Mouse (Mus musculus) neural tube, embryonic 13.5 days (tissue): ENCODE data around the gene Clpsl2. TPM values are rescaled to one million over a fixed set of nuclear protein-coding genes. Genes with fewer than 3 reads are reported as not detected.

Experiments
- ATAC-seq: fragments of 200-750 bp; cut with Nextera tagmentation; 2 replicates; pipeline ENCODE4 v1.8.0; 2017; ENCODE audit warnings: low read depth, mild to moderate bottlenecking, moderate TSS enrichment, moderate library complexity
- H3K27ac ChIP-seq: fragments of 300-500 bp; sonication (generic); replicated peaks from 2 replicates; pipeline ENCODE4 v1.5.1; 2015; ENCODE audit warnings: moderate library complexity, mild to moderate bottlenecking, inconsistent platforms
- H3K27me3 ChIP-seq: fragments of 300-500 bp; sonication (generic); 2 replicates; pipeline ENCODE4 v1.6.1; 2015; ENCODE audit warnings: mild to moderate bottlenecking, inconsistent platforms
- H3K36me3 ChIP-seq: fragments of 300-500 bp; sonication (generic); 2 replicates; pipeline ENCODE4 v1.6.1; 2015; ENCODE audit warnings: mild to moderate bottlenecking, inconsistent platforms
- H3K4me1 ChIP-seq: fragments of 300-500 bp; sonication (generic); replicated peaks from 2 replicates; pipeline ENCODE4 v1.6.1; 2015; ENCODE audit warnings: inconsistent platforms
- H3K4me2 ChIP-seq: fragments of 300-500 bp; sonication (generic); 2 replicates; pipeline ENCODE4 v1.6.1; 2015; ENCODE audit warnings: inconsistent platforms, mild to moderate bottlenecking, moderate library complexity
- H3K4me3 ChIP-seq: fragments of 300-500 bp; sonication (generic); 2 replicates; pipeline ENCODE4 v1.5.1; 2015; ENCODE audit warnings: mild to moderate bottlenecking, inconsistent platforms
- H3K9ac ChIP-seq: fragments of 300-500 bp; sonication (generic); 2 replicates; pipeline ENCODE4 v1.6.1; 2015; ENCODE audit warnings: moderate library complexity, mild to moderate bottlenecking, inconsistent platforms
- H3K9me3 ChIP-seq: fragments of 300-500 bp; sonication (generic); 2 replicates; pipeline ENCODE4 v1.6.1; 2016; ENCODE audit warnings: inconsistent platforms
- WGBS: fragments of 180-500 bp; shearing (Covaris S2); methylation state at CpG from one replicate; pipeline ENCODE4 v1.1.7; 2015; 5-methylcytosine and 5-hydroxymethylcytosine counted together
- polyA plus RNA-seq: library from polyadenylated mRNA; unstranded; fragments of >200 nt; fragmentation: Nextera tagmentation; extraction: Ambion mirVana; gene quantifications from 2 replicates; pipeline ENCODE4 v1.2.1, GENCODE M21; 2015

Clpsl2 gene
- not detected in 2 replicates for polyA plus RNA-seq

DNA sequence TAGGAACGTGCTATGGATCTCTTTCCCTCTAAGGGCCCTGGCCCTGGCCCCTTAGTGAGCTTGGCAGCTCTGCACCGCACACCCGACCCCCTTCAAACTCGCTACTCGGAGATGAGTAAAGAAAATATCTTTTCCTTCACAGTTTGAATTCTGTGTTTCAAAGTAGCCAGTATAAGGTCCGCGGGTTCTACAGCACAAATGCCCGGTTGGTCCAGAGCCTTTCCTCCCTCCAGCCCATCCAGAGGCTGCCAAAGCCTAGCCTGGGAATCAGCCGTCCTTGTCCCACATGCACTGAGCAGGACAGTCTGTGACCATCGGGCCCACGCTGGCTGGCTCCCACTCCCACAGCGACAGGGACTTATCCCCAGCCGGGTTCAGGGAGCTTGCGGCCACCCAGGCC, at the start of gene Clpsl2:
Clpsl2 (plus strand) TSS at position 301 of the 400 bp plus-strand sequence.
- H3K4me3 ChIP-seq, result no peak within 1 kb of the TSS
- 79% methylated on average over 14 of the region's 14 CpGs for WGBS
- no peak within 1 kb of the TSS for H3K27ac ChIP-seq
- no peaks in the 10 kb centered on the region for H3K27me3 ChIP-seq
- H3K4me2 ChIP-seq, result no peak within 1 kb of the TSS
- no peak within 1 kb of the TSS for H3K9ac ChIP-seq
- H3K4me1 ChIP-seq, result peaks cover 9% of the 10 kb centered on the region; the same call in 1 of the 2 replicates
- no peaks in the 10 kb centered on the region for H3K9me3 ChIP-seq
- ATAC-seq, result no peak
- H3K36me3 ChIP-seq, result no peaks in the 10 kb centered on the region

DNA sequence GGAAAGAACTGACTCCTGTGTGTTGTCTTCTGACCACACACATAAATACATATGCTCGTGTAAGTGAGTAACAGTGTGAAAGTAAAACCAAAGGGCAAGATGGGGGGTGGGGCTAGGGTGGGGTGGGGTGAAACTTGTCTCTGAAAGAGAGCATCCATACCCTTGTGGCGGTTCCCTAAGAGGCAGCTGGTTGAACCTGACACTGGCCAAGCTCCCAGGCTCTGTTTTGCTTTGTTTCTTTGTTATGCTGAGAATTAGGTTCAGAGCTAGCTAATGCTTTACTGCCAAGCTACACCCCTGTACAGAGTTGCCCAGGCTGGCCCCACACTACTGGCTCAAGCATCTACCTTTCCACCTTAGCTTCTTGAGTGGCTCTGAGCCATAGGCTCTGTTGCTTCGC, 48.7 kb upstream of the Clpsl2 start:
- H3K27me3 ChIP-seq, result no peaks in the 10 kb centered on the region
- H3K4me3 ChIP-seq, result no peak overlapping the region
- H3K36me3 ChIP-seq, result no peaks in the 10 kb centered on the region
- H3K9me3 ChIP-seq, result 0 out of 2 replicates have a peak, but pooled peaks cover 9% of the 10 kb centered on the region
- H3K4me1 ChIP-seq, result no peaks in the 10 kb centered on the region
- WGBS, result 70% methylated on average over 3 of the region's 3 CpGs
- ATAC-seq, result no peak
- no peak overlapping the region for H3K27ac ChIP-seq
- no peak overlapping the region for H3K4me2 ChIP-seq
- no peak overlapping the region for H3K9ac ChIP-seq

DNA sequence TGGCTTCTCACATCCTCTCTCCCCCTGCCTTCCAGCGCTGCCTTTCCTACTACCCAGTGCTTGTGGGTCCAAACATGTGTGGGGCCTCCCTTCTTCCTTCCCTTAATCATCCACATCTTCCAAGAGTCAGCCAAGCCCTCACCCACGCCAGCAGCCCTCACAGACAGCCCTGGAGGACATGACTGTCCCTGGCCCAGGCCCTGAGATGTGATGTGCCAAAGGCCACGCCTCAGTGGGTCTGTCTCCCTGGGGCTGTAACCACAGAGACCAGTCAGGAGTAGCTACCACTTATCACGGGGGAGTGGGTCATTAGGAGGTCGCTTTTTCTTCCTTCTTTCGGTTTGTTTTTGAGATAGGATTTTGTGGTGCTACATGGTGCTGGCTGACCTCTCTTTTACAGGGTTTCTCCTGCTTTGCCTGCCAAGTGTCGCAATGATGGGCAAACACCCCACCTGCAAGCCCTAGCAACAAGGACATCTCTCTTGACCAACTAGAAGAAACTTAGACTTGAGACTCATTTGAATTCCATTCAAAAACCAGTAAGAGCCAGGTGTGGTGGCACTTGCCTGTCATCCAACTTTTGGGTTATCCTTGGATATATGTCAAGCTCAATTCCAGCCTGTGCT, 46.9 kb upstream of the Clpsl2 start:
- ATAC-seq, result no peak
- H3K4me3 ChIP-seq, result no peak overlapping the region
- H3K36me3 ChIP-seq, result no peaks in the 10 kb centered on the region
- WGBS, result 74% methylated on average over 7 of the region's 7 CpGs
- H3K27ac ChIP-seq, result no peak overlapping the region
- H3K4me1 ChIP-seq, result peaks cover 6% of the 10 kb centered on the region; the same call in 1 of the 2 replicates
- no peak overlapping the region for H3K4me2 ChIP-seq
- no peaks in the 10 kb centered on the region for H3K27me3 ChIP-seq
- 0 out of 2 replicates have a peak, but pooled peaks cover 2% of the 10 kb centered on the region for H3K9me3 ChIP-seq
- H3K9ac ChIP-seq, result no peak overlapping the region

DNA sequence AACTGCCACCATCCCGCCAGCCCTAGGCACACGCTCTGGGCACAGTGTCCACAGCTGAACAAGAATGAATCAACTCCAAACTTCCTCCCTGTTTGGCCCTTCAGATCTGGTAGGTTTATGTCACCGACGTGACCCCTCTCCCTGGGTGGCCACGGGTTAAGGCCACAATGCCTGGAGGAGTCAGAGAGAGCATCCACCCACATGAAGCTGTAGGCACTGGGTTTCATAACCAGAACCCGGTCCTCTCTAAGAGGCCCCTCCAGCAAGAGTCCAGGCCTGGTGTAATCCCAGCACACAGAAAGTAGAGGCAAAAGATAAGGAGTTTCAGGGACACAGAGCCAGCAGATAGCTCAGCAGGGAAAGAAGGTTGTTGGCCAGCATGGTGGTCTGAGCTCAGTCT, 45.0 kb upstream of the Clpsl2 start:
- Histone ChIP-seq H3K4me2 (no peak overlapping the region), H3K27me3 (no peaks in the 10 kb centered on the region), H3K9me3 (no peaks in the 10 kb centered on the region), H3K36me3 (no peaks in the 10 kb centered on the region), H3K27ac (no peak overlapping the region), H3K4me1 (peaks cover 9% of the 10 kb centered on the region; the same call in 1 of the 2 replicates), H3K9ac (no peak overlapping the region), H3K4me3 (no peak overlapping the region)
- no peak for ATAC-seq
- WGBS, result 78% methylated on average over 6 of the region's 6 CpGs

DNA sequence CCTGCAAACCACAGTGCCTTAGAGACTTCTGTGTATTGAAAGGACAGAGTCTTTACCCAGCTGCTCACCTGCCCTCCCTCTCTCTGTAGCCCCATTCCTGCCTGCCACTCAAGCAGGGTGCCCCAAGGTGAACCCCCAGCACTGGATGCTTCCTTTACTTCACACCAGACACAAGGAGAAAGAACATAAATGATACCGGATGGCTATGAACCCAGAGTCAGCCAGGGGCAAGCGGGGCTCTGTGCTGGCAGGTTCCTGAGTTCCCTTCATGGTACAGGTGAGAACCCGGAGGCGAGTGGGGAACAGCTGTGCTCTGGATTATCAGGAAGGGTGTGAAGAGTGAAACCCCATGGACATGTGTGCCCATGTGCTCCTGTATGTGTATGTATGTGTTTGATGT, 43.6 kb upstream of the Clpsl2 start:
- Histone ChIP-seq H3K27ac (no peak overlapping the region), H3K27me3 (no peaks in the 10 kb centered on the region), H3K36me3 (no peaks in the 10 kb centered on the region), H3K4me1 (peaks cover 14% of the 10 kb centered on the region), H3K9me3 (no peaks in the 10 kb centered on the region), H3K9ac (no peak overlapping the region), H3K4me3 (no peak overlapping the region), H3K4me2 (no peak overlapping the region)
- 95% methylated on average over 4 of the region's 4 CpGs for WGBS
- ATAC-seq, result no peak

DNA sequence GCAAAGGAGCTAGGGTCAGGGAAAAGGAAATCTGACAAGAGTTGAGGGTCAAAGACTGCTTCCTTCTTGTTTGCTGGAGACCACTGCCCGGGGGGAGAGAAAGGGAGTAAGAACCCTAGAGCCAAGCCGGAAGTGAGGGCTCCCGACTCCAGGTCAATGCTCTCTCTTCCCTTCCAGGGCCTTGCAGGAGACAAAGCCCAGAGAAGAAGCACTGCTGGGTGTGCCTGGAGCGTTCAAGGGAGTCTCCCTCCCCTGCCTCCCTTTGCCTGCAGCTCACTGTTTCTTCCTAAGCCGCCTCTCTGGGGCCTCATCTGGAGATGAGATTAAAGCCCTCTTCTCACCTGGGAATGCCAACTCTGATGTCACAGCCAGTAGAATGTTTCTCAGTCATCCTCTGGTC, 42.3 kb upstream of the Clpsl2 start:
- no peak overlapping the region for H3K27ac ChIP-seq
- H3K4me3 ChIP-seq, result no peak overlapping the region
- H3K4me2 ChIP-seq, result no peak overlapping the region
- peaks cover 24% of the 10 kb centered on the region for H3K4me1 ChIP-seq
- WGBS, result 32% methylated on average over 5 of the region's 5 CpGs
- peaks cover 5% of the 10 kb centered on the region; the same call in 1 of the 2 replicates for H3K27me3 ChIP-seq
- no peak overlapping the region for H3K9ac ChIP-seq
- no peaks in the 10 kb centered on the region for H3K36me3 ChIP-seq
- no peaks in the 10 kb centered on the region for H3K9me3 ChIP-seq
- ATAC-seq, result no peak

DNA sequence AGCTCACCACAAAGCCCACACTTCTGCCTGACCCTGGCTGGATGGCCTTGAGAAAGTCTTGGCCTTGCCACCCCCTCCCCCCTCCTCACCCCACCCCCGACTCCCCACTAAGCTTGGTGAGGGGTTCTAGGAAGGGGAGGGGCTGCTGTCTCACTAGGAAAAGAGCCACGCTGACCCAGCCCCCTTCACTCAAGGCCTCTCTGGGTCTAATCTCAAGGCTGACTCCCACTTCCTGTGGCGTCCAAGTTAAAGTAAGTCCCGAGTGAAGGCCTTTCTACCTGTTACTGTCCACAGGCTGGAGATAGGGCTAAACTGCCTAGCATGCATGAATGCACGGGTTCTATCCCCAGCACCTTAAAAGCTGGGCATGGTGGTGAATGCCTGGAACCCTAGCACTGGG, 41.7 kb upstream of the Clpsl2 start:
- WGBS, result 38% methylated on average over 5 of the region's 5 CpGs
- H3K4me2 ChIP-seq, result no peak overlapping the region
- ATAC-seq, result no peak
- H3K4me1 ChIP-seq, result peaks cover 24% of the 10 kb centered on the region
- no peak overlapping the region for H3K9ac ChIP-seq
- no peaks in the 10 kb centered on the region for H3K9me3 ChIP-seq
- no peaks in the 10 kb centered on the region for H3K36me3 ChIP-seq
- H3K4me3 ChIP-seq, result no peak overlapping the region
- no peak overlapping the region for H3K27ac ChIP-seq
- peaks cover 5% of the 10 kb centered on the region; the same call in 1 of the 2 replicates for H3K27me3 ChIP-seq

DNA sequence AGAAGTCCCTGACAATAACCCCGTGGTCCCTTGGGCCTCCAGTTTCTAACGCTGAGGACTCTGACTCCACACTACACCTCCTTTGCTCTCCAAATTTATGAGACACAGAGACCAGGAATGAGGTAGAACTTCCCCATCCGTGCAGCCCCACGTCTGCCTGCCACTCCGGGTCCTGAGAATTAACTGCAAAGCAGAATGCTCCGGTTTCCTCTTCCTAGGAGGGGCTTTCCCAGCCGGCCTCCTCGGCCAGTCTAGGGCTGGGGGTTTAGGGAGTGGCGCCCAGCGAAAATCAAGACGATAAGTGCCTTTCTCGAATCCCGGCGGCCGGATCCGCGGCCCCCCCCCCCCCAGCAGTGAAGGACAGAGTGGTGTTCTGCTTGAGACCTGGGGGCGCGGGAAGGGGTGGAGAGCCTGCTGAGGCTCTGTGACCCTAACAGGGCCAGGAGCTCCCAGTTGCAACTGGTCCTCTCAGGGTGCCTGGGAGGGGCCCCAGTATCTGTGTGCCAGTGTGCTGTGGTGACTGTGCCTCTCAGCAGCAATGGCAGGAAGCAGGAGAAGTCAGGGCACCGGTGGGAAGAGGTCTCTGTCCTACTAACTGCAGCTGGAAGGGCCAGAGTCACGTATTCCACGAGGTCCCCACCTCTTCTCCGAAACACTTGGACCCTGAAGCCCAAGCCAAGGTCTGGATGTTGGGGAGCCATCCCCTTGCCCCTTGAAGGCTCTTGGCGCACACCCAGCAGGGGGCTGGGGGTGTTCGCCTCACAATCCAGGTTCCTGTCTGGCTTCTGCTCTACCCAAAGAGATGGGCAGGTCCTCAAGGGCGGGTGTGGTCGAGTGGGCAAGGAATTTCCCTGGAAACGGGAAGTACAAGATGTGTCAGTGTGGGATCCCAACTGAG, 38.5 kb upstream of the Clpsl2 start:
- Histone ChIP-seq H3K4me2 (peak overlapping the region; percentile 41), H3K9me3 (no peaks in the 10 kb centered on the region), H3K4me1 (peaks cover 24% of the 10 kb centered on the region), H3K9ac (peak overlapping the region; percentile 43), H3K27ac (no peak overlapping the region), H3K27me3 (peaks cover 10% of the 10 kb centered on the region; the same call in 1 of the 2 replicates), H3K36me3 (no peaks in the 10 kb centered on the region), H3K4me3 (no peak overlapping the region)
- WGBS, result 5% methylated on average over 28 of the region's 28 CpGs
- no peak for ATAC-seq

DNA sequence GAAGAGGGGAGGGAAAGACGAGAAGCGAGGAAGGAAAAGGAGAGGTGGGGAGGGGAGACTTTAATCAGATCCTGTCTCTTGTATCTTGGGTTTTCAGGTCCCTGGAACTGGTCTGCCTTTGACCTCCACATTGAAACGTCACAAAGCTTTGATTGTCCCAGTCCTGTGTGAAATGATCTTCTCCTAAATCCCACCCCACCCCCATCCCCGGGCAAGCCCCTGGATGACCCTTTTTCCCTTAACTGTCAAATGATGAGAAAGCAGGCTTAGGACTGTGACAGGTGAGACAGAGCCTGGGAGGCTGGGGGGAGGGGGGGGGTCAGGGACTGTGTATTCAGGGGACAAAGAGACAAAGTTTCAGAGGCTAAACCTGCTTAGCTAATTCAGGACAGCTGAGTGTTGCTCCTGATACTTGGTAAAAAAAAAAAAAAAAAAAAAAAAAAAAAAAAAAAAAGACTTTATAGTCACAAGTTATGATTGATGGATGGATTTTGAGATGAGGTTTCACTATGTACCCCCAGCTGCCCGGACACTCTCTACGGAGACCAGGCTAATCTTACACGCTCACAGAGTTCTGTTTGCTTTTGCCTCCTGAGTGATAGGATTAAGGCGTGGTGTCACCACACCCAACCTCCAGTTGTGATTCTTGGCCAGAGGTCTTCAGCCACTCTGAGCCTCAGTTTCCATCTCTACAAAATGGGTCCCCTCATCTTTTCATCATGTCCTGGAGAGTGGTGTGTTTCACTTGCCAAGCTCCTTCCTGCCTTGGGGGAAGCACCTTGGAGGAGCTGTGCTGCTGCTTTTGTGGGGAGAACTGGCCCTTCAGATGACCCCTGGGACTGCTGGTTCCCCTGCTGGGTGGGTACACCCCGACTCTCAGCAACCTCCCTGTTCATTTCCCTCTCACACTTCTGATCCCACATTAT, 37.3 kb upstream of the Clpsl2 start:
- ATAC-seq, result no peak
- Histone ChIP-seq H3K4me2 (no peak overlapping the region), H3K4me1 (peaks cover 23% of the 10 kb centered on the region), H3K9me3 (no peaks in the 10 kb centered on the region), H3K27ac (no peak overlapping the region), H3K4me3 (no peak overlapping the region), H3K9ac (no peak overlapping the region), H3K27me3 (peaks cover 15% of the 10 kb centered on the region), H3K36me3 (no peaks in the 10 kb centered on the region)
- 42% methylated on average over 9 of the region's 9 CpGs for WGBS

DNA sequence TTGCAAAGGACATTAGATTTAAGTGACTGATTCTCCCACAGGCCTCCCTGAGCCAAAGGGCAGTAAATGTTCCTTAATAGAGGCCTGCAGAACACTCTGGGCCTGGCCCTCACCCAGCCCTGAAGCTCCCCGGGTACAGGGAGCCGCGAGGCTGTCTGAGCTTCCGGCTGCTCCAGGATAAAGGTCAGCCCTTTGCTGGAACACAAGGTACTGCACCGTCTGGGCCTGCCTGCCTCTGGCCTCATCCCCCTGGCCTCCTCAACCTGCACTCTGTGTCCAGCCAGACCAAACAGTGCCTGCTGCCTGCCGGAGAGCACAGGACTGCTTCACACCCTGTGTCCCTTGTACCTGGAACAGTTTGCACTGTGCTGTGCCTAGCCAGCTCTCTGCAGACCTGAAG, 36.5 kb upstream of the Clpsl2 start:
- WGBS, result 41% methylated on average over 6 of the region's 6 CpGs
- Histone ChIP-seq H3K27me3 (peaks cover 18% of the 10 kb centered on the region), H3K9me3 (no peaks in the 10 kb centered on the region), H3K9ac (0 out of 2 replicates have a peak overlapping the region, but pooled peaks have one; percentile 5), H3K36me3 (no peaks in the 10 kb centered on the region), H3K4me3 (no peak overlapping the region), H3K4me2 (no peak overlapping the region), H3K4me1 (peaks cover 23% of the 10 kb centered on the region), H3K27ac (no peak overlapping the region)
- no peak for ATAC-seq

DNA sequence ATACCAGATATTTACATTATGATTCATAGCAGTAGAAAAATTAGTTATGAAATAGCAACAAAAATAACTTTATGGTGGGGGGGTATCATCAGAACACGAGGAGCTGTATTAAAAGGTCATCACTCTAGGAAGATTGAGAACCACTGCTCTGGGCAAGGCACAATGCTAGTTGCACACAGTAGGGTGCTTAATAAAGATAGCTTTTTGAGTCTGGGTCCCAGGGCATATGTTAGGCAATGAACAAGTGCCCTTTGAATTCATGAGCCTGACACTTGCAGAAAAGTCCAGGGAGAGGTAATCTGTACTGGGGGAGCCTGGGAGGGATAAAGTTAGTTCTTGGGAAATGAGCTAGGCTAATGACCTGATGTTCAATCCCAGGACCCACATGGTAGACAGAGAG, 35.9 kb upstream of the Clpsl2 start:
- WGBS, result 79% methylated on average over 1 of the region's 1 CpGs
- ATAC-seq, result no peak
- peaks cover 18% of the 10 kb centered on the region for H3K27me3 ChIP-seq
- no peak overlapping the region for H3K27ac ChIP-seq
- H3K4me2 ChIP-seq, result no peak overlapping the region
- no peaks in the 10 kb centered on the region for H3K36me3 ChIP-seq
- H3K9me3 ChIP-seq, result no peaks in the 10 kb centered on the region
- H3K9ac ChIP-seq, result no peak overlapping the region
- H3K4me3 ChIP-seq, result no peak overlapping the region
- H3K4me1 ChIP-seq, result peaks cover 29% of the 10 kb centered on the region
